ENCODE assay signal across 8 mouse cellular contexts in the genomic region with DNA sequence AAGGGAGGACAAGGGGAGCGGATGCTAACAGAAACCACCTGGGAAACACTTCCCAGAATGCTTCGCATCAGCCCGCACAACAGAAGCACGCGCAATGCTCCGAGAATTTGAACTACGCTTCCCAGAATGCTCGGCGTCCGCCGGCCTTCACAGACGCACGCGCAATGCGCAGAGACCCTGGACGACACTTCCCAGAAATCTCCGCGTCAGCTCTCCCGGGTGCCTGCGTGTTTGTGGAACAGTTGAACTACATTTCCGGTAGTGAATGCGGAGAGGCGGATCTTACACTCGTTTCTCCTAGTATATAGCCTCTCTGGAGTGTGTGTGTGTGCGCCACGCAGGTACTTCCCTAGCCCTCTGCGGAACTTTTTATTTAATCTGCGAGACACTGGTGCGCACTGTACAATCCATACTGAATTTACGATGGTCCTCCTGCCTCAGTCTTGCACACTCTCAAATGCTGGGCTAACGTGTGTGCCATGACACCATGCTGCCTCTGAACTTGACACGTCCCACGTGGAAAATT. TPM values are rescaled to one million over a fixed set of nuclear protein-coding genes. Genes with fewer than 3 reads are reported as not detected.
A peak's percentile ranks its signal among the peaks of the same experiment; 100 is the strongest.
DNase-seq lines count a peak whose midpoint lies in the region; ATAC-seq and TF ChIP-seq lines count a peak whose summit lies in the region.

A gene (minus strand): TSS at position 100 of the 526 bp plus-strand sequence.

- peak; percentile 93 for TF ChIP-seq POLR2A in heart, adult 2 months (IDR thresholded peaks at IDR 0.05; ENCODE audit: insufficient read depth, low read depth, low read length)

- peak within 1 kb of the TSS; percentile 70 for H3K4me3 ChIP-seq in embryonic facial prominence, embryonic 14.5 days (ENCODE audit: low read depth, low read length)
- peak within 1 kb of the TSS; percentile 74 for H3K4me3 ChIP-seq in heart, adult 2 months
- peak within 1 kb of the TSS; percentile 67 for H3K4me3 ChIP-seq in limb, embryonic 13.5 days
- H3K4me3 ChIP-seq in midbrain, embryonic 16.5 days (ENCODE audit: low read depth, low read length): peak within 1 kb of the TSS; percentile 76

- no peak; the same call in 1 of the 2 replicates for TF ChIP-seq EP300 in heart, adult 2 months (IDR thresholded peaks at IDR 0.05; ENCODE audit: insufficient read depth, low read depth, low read length)

- TF ChIP-seq CTCF in heart, adult 2 months (IDR thresholded peaks at IDR 0.05): no peak

- intact Hi-C loops in heart, adult 2 months (cut with DNase I): loop anchor here (1.0 to 5.0 kb wide), 7 partner anchors 48 to 571 kb away; a partner anchor contains a TSS

- peak; percentile 97 for ATAC-seq in embryonic facial prominence, embryonic 14.5 days (ENCODE audit: low read depth)
- ATAC-seq in limb, embryonic 13.5 days (ENCODE audit: low FRiP score, low read depth): peak; percentile 97
- peak; percentile 95 for ATAC-seq in midbrain, embryonic 16.5 days

- H3K9me3 ChIP-seq in embryonic facial prominence, embryonic 14.5 days (ENCODE audit: control insufficient read depth, low read length): no peaks in the 10 kb centered on the region
- H3K9me3 ChIP-seq in limb, embryonic 13.5 days: no peaks in the 10 kb centered on the region
- H3K9me3 ChIP-seq in midbrain, embryonic 16.5 days (replicated peaks; ENCODE audit: control insufficient read depth, low read length, poor library complexity, severe bottlenecking): no peaks in the 10 kb centered on the region

- H3K4me2 ChIP-seq in embryonic facial prominence, embryonic 14.5 days (ENCODE audit: low read depth, low read length): peak within 1 kb of the TSS; percentile 61
- H3K4me2 ChIP-seq in limb, embryonic 13.5 days (replicated peaks): peak within 1 kb of the TSS; percentile 88
- peak within 1 kb of the TSS; percentile 83 for H3K4me2 ChIP-seq in midbrain, embryonic 16.5 days (ENCODE audit: low read length)

- peaks cover 8% of the 10 kb centered on the region for H3K36me3 ChIP-seq in embryonic facial prominence, embryonic 14.5 days (ENCODE audit: control insufficient read depth, insufficient read depth, low read length)
- H3K36me3 ChIP-seq in heart, adult 2 months (ENCODE audit: control insufficient read depth, insufficient read depth, low read length): no peaks in the 10 kb centered on the region
- peaks cover 17% of the 10 kb centered on the region for H3K36me3 ChIP-seq in limb, embryonic 13.5 days
- H3K36me3 ChIP-seq in midbrain, embryonic 16.5 days (ENCODE audit: control insufficient read depth, insufficient read depth, low read length): no peaks in the 10 kb centered on the region

- under 1% methylated on average over 33 of the region's 33 CpGs for WGBS in embryonic facial prominence, embryonic 14.5 days
- WGBS in heart, adult 2 months: under 1% methylated on average over 33 of the region's 33 CpGs
- under 1% methylated on average over 33 of the region's 33 CpGs for WGBS in limb, embryonic 13.5 days
- under 1% methylated on average over 33 of the region's 33 CpGs for WGBS in midbrain, embryonic 16.5 days

- no peaks in the 10 kb centered on the region for H3K27me3 ChIP-seq in embryonic facial prominence, embryonic 14.5 days (replicated peaks; ENCODE audit: control insufficient read depth, insufficient read depth, low read length)
- no peaks in the 10 kb centered on the region for H3K27me3 ChIP-seq in heart, adult 2 months (ENCODE audit: control insufficient read depth, insufficient read depth, low read length)
- H3K27me3 ChIP-seq in limb, embryonic 13.5 days: no peaks in the 10 kb centered on the region; the same call in 1 of the 2 replicates
- H3K27me3 ChIP-seq in midbrain, embryonic 16.5 days (ENCODE audit: control insufficient read depth, insufficient read depth, low read depth, low read length): no peaks in the 10 kb centered on the region

- no peaks in the 10 kb centered on the region for H3K79me2 ChIP-seq in heart, adult 2 months (replicated peaks; ENCODE audit: control insufficient read depth, insufficient read depth, low read length)

- peak within 1 kb of the TSS; percentile 84 for H3K27ac ChIP-seq in embryonic facial prominence, embryonic 14.5 days (replicated peaks; ENCODE audit: low read depth, low read length)
- H3K27ac ChIP-seq in heart, adult 2 months: peak within 1 kb of the TSS; percentile 73
- H3K27ac ChIP-seq in limb, embryonic 13.5 days: peak within 1 kb of the TSS; percentile 83; the same call in 1 of the 2 replicates
- peak within 1 kb of the TSS; percentile 86 for H3K27ac ChIP-seq in midbrain, embryonic 16.5 days (ENCODE audit: low read length)

- DNase-seq in 3T3-L1 (ENCODE audit: low read depth, low spot score): peak; percentile 92
- DNase-seq in adrenal gland, postnatal 4 days (ENCODE audit: low spot score in 2 of 2): peak; percentile 73 to 88
- DNase-seq in embryonic facial prominence, embryonic 14.5 days (ENCODE audit: low spot score): peak; percentile 99
- peak; percentile 94 to 97 for DNase-seq in heart, adult 2 months
- peak; percentile 97 for DNase-seq in kidney, adult 8-10 months
- peak; percentile 70 to 90 for DNase-seq in spleen, postnatal 10 days (ENCODE audit: low spot score in 2 of 2)

- no peaks in the 10 kb centered on the region for H3K4me1 ChIP-seq in embryonic facial prominence, embryonic 14.5 days (ENCODE audit: control insufficient read depth, insufficient read depth, low read length)
- H3K4me1 ChIP-seq in heart, adult 2 months (ENCODE audit: control insufficient read depth, insufficient read depth, low read length): peaks cover 5% of the 10 kb centered on the region
- peaks cover 8% of the 10 kb centered on the region; the same call in 1 of the 2 replicates for H3K4me1 ChIP-seq in limb, embryonic 13.5 days
- H3K4me1 ChIP-seq in midbrain, embryonic 16.5 days (ENCODE audit: control insufficient read depth, insufficient read depth, low read length): peaks cover 4% of the 10 kb centered on the region; the same call in 1 of the 2 replicates

- H3K9ac ChIP-seq in embryonic facial prominence, embryonic 14.5 days (ENCODE audit: low read depth, low read length): peak within 1 kb of the TSS; percentile 85
- peak within 1 kb of the TSS; percentile 73 for H3K9ac ChIP-seq in heart, adult 2 months (ENCODE audit: low read depth, low read length)
- H3K9ac ChIP-seq in limb, embryonic 13.5 days: peak within 1 kb of the TSS; percentile 85
- H3K9ac ChIP-seq in midbrain, embryonic 16.5 days (ENCODE audit: low read depth, low read length): peak within 1 kb of the TSS; percentile 96

RNA-seq across cellular contexts. Expression of the gene that starts here (rescaled TPM):
- total RNA-seq in adrenal gland, postnatal 4 days (2021): 1 to 10 TPM; 5.8 to 7.0 TPM
- polyA plus RNA-seq in embryonic facial prominence, embryonic 14.5 days (2014; fragmentation: Nextera tagmentation; extraction: Ambion mirVana): 8.5 and 12.1 TPM in 2 replicates
- total RNA-seq in heart, adult 2 months (2021): 1 to 10 TPM; 1.9 to 2.7 TPM
- 3.4 and 3.8 TPM in 2 replicates for polyA plus RNA-seq in heart, adult 2 months (2012; rRNA removed)
- 15.0 and 16.0 TPM in 2 replicates for polyA plus RNA-seq in limb, embryonic 13.5 days (2015; fragmentation: Nextera tagmentation; extraction: Ambion mirVana)
- polyA plus RNA-seq in midbrain, embryonic 16.5 days (2015; fragmentation: Nextera tagmentation; extraction: Ambion mirVana): 22.2 and 23.1 TPM in 2 replicates

Comparison
In these comparisons a context has a peak if more than half of its experiments do, and no peak if none do; other contexts are left out.
1. Peak in every context shown above with its lines: DNase-seq, ATAC-seq, H3K4me3 ChIP-seq and H3K27ac ChIP-seq.